Mouse (Mus musculus) left cerebral cortex, adult 2 months (tissue): ENCODE data around the gene Kcnj10. TPM values are rescaled to one million over a fixed set of nuclear protein-coding genes. Genes with fewer than 3 reads are reported as not detected.

Source experiments
- DNase-seq, 2 experiments: peaks; one replicate each; pipeline ENCODE4 v3.0.0; 2021 to 2022; ENCODE audit warnings: low spot score in 2 of 2, mixed read lengths in 1 of 2; ENCODE audit errors: extremely low spot score in 1 of 2
- H3K27ac ChIP-seq: fragments of 200-600 bp; 2 replicates; pipeline ENCODE4 v1.8.1; 2022
- H3K4me3 ChIP-seq: fragments of 200-600 bp; 2 replicates; pipeline ENCODE4 v1.8.1; 2022
- CTCF ChIP-seq: fragments of 200-600 bp; IDR thresholded peaks from 2 replicates; pipeline ENCODE4 v1.8.1; 2022; ENCODE audit warnings: antibody characterized with exemption, mild to moderate bottlenecking, moderate library complexity
- intact Hi-C: fragments of 180-260 bp; cut with DNase I; formaldehyde crosslinking; loops from one replicate; pipeline ENCODE4 v1.15.1; 2025
- total RNA-seq, 2 experiments: library from RNA; stranded (reverse); gene quantifications; 2 replicates each; pipeline ENCODE4 v1.2.3; 2021

The Kcnj10 gene
- total RNA-seq, 2 experiments from 2014 or later: 86.5 to 108 TPM

DNA sequence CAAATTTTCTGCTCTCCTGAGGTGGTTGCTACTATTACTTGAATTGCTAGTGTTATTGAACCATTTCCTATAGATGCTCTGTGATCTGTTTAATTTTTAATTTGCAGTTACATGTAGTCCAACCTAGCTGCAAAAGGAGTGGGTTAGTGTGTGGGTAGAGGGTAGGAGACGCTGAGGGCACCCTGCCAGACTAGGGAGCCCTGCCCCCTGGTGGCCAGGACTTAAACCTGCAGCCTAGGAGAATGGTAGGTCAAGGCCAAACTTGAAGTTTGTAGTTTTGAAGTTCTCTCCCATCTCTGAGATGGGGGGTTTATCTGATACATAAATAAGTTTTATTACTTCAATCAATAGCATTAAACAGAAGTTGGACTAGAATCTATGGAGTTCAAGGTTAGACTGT, 16.5 kb downstream of the Kcnj10 start:
- intact Hi-C loops: loop anchor here (5.0 kb wide), 1 partner anchor 310 kb away; no protein-coding TSS in a partner anchor
- no peak overlapping the region for H3K4me3 ChIP-seq
- peak; percentile 63 to 69 for DNase-seq
- TF ChIP-seq CTCF: peak; percentile 97
- H3K27ac ChIP-seq: peak overlapping the region; percentile 20

DNA sequence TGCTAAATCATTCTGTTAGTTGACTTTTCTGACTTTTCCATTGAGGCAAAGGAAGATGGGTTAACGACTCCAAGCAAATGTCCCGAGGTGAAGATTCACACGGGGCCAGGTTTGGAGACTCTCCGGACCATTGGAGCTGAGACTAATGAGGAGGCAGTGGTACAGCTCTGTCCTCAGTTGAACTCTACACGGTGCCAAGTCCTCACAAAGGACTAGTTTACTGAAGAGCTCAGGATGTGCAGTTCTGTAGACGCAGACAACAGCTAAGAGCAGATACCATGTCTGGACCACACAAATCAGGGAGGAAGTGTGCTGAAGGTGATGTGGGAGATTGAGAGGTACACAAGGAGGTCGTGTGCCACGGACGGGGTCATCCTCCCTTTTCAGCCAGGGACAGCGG, 17.3 kb downstream of the Kcnj10 start:
- intact Hi-C loops: loop anchor here (5.0 kb wide), 1 partner anchor 311 kb away; no protein-coding TSS in a partner anchor
- peak overlapping the region; percentile 2 for H3K27ac ChIP-seq
- no peak for TF ChIP-seq CTCF
- no peak overlapping the region for H3K4me3 ChIP-seq
- DNase-seq: no peak

DNA sequence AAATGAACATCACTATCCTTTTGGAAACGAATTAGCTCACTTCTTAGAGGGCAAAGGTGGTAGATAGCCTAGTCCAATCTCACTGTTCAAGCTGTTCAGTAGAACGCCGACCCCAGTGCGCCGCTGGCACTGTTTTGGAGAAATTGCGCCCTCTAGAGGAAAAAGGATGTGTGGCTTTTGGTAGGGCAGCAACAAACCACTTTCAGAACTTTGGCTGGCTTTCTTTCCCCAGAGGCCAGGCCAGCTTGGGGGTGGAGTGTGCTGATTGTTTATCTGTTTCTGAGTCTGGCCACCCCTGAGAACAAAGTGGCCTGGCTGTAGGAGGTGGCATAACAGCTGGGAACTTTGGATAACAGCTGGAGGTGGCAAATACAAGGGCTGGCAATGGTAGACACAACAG, 23.7 kb downstream of the Kcnj10 start:
- DNase-seq: peak; percentile 51 to 66
- Histone ChIP-seq H3K27ac (no peak overlapping the region; the same call in 1 of the 2 replicates), H3K4me3 (no peak overlapping the region)
- peak; percentile 78 for TF ChIP-seq CTCF
- intact Hi-C loops: loop anchor here (5.0 kb wide), 1 partner anchor 37 kb away; the partner anchor contains the start of gene Kcnj9

DNA sequence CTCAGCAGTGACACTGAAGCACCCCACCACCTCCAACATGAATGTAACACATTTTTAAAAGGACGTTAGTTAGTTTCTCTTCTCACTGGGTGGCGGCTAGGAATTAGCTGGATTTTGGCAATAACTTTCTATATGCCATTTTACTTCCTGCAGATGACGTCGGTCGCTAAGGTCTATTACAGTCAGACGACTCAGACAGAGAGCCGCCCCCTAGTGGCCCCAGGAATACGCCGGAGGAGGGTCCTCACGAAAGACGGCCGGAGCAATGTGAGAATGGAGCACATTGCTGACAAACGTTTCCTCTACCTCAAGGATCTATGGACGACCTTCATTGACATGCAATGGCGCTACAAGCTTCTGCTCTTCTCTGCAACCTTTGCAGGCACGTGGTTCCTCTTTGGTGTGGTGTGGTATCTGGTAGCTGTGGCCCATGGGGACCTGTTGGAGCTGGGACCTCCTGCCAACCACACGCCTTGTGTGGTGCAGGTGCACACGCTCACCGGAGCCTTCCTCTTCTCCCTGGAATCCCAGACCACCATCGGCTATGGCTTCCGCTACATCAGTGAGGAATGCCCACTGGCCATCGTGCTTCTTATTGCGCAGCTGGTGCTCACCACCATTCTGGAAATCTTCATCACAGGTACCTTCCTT, 27.9 kb downstream of the Kcnj10 start:
- Histone ChIP-seq H3K4me3 (no peak overlapping the region), H3K27ac (no peak overlapping the region)
- peak; percentile 60 for TF ChIP-seq CTCF
- DNase-seq: no peak
- intact Hi-C loops: no loop called here

DNA sequence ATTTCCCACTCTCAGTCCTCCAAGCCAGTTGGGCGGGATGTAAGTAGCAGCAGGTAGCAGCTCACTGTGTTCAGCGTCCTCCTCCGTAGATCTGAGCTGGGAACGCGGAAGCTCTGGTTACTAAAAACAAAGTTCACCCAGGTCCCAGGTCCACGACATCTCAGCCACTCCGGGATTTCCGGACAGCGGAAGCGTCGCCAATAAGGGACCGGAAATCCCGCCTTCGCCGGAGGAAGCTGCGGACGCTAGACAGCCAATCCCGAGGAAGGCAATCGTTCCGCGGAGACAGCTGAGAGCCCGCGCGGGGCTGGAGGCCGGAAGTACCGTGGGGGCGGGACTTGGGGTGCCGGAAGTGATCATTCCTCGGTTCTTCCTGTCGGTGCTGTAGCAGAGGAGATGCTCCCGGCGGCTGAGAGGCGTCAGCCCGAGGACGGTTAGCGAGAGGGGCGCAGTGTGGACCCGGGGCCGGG, 35.2 kb downstream of the Kcnj10 start, which contains the start of gene Pigm:
Pigm (plus strand) TSS at position 349 of the 470 bp plus-strand sequence.
- H3K27ac ChIP-seq: peak within 1 kb of the TSS; percentile 82
- intact Hi-C loops: no loop called here

DNA sequence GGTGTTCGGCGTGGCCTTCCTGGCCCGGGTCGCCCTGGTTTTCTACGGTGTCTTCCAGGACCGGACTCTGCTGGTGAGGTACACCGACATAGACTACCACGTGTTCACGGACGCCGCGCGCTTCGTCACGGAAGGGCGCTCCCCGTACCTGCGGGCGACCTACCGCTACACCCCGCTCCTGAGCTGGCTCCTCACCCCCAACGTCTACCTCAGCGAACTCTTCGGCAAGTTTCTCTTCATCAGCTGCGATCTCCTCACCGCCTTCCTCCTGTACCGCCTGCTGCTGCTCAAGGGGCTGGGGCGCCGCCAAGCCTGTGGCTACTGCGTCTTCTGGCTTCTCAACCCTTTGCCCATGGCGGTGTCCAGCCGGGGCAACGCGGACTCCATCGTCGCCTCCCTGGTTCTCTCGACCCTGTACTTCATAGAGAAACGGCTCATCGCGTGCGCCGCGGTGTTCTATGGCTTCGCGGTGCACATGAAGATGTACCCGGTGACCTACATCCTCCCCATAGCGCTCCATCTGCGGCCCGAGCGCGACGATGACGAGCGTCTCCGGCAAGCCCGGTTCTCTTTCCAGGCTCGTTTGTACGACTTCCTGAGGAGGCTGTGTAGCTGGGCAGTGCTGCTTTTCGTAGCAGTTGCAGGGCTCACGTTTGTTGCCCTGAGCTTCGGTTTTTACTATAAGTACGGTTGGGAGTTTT, 35.9 kb downstream of the Kcnj10 start:
- intact Hi-C loops: no loop called here
- TF ChIP-seq CTCF: no peak
- DNase-seq: no peak
- Histone ChIP-seq H3K27ac (peak overlapping the region; percentile 82), H3K4me3 (peak overlapping the region; percentile 100)

More for the DNA sequence above, 35.2 kb downstream of the Kcnj10 start, which contains the start of gene Pigm:
- H3K4me3 ChIP-seq: peak within 1 kb of the TSS; percentile 100
- TF ChIP-seq CTCF: no peak
- DNase-seq: peak; percentile 96 to 98

DNA sequence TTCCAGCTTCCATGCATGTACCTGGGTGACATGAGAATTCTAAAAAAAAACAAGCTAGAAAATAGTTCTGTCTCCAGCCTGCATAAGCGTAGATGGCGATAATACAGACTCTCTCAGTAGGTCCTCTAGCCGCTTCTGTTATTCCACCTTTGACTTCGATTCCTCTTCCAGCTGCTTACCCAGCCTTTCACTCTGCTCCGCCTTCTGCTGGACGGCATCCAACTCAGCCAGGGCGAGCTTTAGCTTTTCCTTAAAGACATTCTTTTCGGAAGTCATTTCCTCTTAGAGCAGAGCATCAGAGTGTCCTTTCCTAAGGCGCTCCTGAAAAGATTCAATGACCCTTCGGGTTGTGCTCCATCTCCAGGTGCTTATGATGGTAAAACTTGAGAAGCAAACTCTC, 39.1 kb downstream of the Kcnj10 start:
- H3K27ac ChIP-seq: no peak overlapping the region
- TF ChIP-seq CTCF: no peak
- intact Hi-C loops: no loop called here

DNA sequence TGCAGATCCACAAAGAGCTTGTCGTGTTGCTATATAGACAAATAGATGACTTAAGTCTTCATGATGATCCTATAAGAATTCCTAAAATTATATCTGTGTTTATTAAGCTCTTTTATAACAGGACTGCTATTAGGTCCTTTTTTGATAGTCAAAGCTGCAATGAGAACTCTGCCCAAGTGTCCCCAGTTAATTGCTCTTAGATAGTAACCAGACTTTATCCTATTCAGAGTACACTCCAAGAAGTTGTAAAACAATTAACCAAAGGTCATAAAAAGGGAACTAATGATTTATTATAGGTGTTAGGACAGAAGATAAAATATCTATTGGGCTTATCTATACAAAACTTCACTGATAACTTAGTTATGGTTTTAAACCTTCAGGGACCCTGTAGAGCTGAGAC, 41.1 kb downstream of the Kcnj10 start:
- Histone ChIP-seq H3K27ac (no peak overlapping the region), H3K4me3 (no peak overlapping the region)
- intact Hi-C loops: no loop called here
- no peak for TF ChIP-seq CTCF
- DNase-seq: no peak

More for the DNA sequence above, 39.1 kb downstream of the Kcnj10 start:
- no peak for DNase-seq
- H3K4me3 ChIP-seq: no peak overlapping the region

DNA sequence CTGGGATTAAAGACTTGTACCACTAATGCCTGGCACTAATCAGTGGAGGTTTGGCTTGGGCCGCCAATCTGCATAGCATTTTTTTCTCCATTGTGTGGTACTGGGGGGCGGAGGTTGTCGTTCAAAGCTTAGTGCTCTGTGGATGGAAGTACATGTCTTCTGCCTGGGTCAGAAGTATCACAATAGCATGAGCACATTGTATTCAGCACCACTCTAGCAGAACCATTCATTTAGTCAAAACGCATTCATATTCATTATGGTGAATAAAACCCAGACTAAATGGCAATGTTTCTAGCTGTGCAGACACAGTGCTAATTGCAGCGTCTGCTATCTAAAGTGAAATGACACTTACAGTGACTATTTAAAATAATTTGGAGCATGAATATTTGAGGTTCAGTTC, 46.2 kb downstream of the Kcnj10 start:
- no peak for DNase-seq
- intact Hi-C loops: no loop called here
- no peak for TF ChIP-seq CTCF
- Histone ChIP-seq H3K27ac (no peak overlapping the region), H3K4me3 (no peak overlapping the region)

DNA sequence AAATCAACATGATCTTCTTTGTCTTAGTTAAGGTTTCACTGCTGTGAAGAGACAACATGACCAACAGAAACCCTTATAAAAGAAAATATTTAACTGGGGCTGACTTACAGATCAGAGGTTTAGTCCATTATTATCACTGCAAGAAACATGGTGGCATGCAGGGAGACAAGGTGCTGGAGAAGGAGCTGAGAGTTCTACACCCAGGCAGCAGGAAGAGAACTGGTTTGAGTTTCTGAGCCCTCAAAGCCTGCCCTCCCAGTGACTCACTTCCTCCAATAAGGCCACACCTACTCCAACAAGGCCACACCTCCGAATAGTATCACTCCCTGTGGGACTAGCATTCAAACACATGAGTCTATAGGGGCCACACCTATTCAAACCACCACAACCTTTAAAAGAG, 49.8 kb downstream of the Kcnj10 start:
- intact Hi-C loops: no loop called here
- no peak for DNase-seq
- H3K27ac ChIP-seq: no peak overlapping the region
- TF ChIP-seq CTCF: no peak
- no peak overlapping the region for H3K4me3 ChIP-seq

DNA sequence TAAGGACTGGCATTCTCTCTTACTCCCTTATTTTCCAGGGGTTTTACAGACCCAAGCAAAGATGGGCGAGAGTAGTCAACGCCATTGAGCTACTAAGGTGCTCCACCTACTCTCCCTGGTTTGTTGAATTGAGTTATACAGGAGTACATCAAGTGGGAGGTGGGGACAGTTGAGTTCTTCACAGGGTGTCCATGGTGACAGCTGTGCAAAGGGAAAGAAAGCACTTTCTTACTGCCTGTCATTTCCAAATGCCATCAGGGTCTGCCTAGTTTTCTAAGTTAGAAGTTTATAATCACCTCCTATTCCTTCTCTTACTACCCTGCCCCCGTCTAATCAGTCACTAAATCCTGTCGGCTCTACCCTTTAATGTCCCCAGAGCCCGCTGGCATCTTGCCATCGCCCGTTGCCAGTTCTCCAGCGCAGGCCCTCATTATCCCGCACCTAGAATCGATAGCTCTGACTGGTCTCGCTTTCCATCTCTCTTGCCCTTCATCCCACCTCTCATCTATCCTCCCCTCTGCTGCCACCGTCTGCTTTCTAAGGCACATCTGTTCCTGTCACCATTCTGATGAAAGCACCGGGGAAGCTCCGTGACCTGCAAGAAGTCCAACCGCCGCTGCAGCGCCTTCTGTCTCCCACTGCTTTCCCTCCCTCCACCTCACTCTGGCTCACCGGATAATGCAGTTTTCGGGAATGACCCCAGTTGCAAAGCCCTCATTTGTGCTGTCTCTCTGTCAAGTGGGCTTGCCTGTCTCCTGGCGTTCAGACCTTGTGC, 51.0 kb downstream of the Kcnj10 start:
- H3K4me3 ChIP-seq: no peak overlapping the region
- peak in 1 of 2 experiments; percentile 20 for DNase-seq

More for the DNA sequence above, 51.0 kb downstream of the Kcnj10 start:
- H3K27ac ChIP-seq: no peak overlapping the region
- intact Hi-C loops: no loop called here
- no peak for TF ChIP-seq CTCF
